Mouse (Mus musculus) liver, embryonic 12.5 days (tissue): ENCODE measurements around the gene Gm49387. TPM values are rescaled to one million over a fixed set of nuclear protein-coding genes. Genes with fewer than 3 reads are reported as not detected.

Source experiments
- ATAC-seq: fragments of 200-750 bp; cut with Nextera tagmentation; 2 replicates; pipeline ENCODE4 v1.8.0; 2017; ENCODE audit warnings: moderate number of reproducible peaks, mild to moderate bottlenecking, moderate library complexity
- H3K27ac ChIP-seq: fragments of 300-500 bp; sonication (generic); 2 replicates; pipeline ENCODE4 v1.5.1; 2016; ENCODE audit warnings: mild to moderate bottlenecking
- H3K27me3 ChIP-seq: fragments of 300-500 bp; sonication (generic); replicated peaks from 2 replicates; pipeline ENCODE4 v1.6.1; 2016; ENCODE audit warnings: mild to moderate bottlenecking, moderate library complexity
- H3K36me3 ChIP-seq: fragments of 300-500 bp; sonication (generic); 2 replicates; pipeline ENCODE4 v1.6.1; 2016; ENCODE audit warnings: mild to moderate bottlenecking, moderate library complexity
- H3K4me1 ChIP-seq: fragments of 300-500 bp; sonication (generic); 2 replicates; pipeline ENCODE4 v1.6.1; 2016
- H3K4me2 ChIP-seq: fragments of 300-500 bp; sonication (generic); 2 replicates; pipeline ENCODE4 v1.6.1; 2016; ENCODE audit warnings: mild to moderate bottlenecking, moderate library complexity
- H3K4me3 ChIP-seq: fragments of 300-500 bp; sonication (generic); 2 replicates; pipeline ENCODE4 v1.5.1; 2016; ENCODE audit warnings: mild to moderate bottlenecking, moderate library complexity
- H3K9ac ChIP-seq: fragments of 300-500 bp; sonication (generic); 2 replicates; pipeline ENCODE4 v1.6.1; 2016; ENCODE audit warnings: mild to moderate bottlenecking, moderate library complexity
- H3K9me3 ChIP-seq: fragments of 300-500 bp; sonication (generic); replicated peaks from 2 replicates; pipeline ENCODE4 v1.6.1; 2016; ENCODE audit warnings: mild to moderate bottlenecking, moderate library complexity
- WGBS: fragments of 180-500 bp; shearing (Covaris S2); methylation state at CpG from one replicate; pipeline ENCODE4 v1.1.7; 2016; ENCODE audit not compliant: insufficient replicate concordance; 5-methylcytosine and 5-hydroxymethylcytosine counted together
- polyA plus RNA-seq: library from polyadenylated mRNA; unstranded; fragments of >200 nt; fragmentation: Nextera tagmentation; extraction: Ambion mirVana; gene quantifications from 2 replicates; pipeline ENCODE4 v1.2.1, GENCODE M21; 2016

Gm49387 gene
- polyA plus RNA-seq, 1 experiment from 2014 or later = 0.37 TPM

GRCm38 (mm10) chr14:31668326-31668725, 27.6 kb upstream of the Gm49387 start:
- ATAC-seq = no peak
- Histone ChIP-seq H3K27ac (no peak overlapping the region), H3K4me1 (peaks cover 36% of the 10 kb centered on the region), H3K9me3 (no peaks in the 10 kb centered on the region), H3K9ac (no peak overlapping the region), H3K4me3 (no peak overlapping the region), H3K36me3 (peaks cover 13% of the 10 kb centered on the region), H3K27me3 (no peaks in the 10 kb centered on the region), H3K4me2 (no peak overlapping the region)
- 69% methylated on average over 13 of the region's 13 CpGs for WGBS

- H3K27ac ChIP-seq = no peak overlapping the region
- no peak overlapping the region for H3K4me2 ChIP-seq
- H3K9ac ChIP-seq = no peak overlapping the region
- 55% methylated on average over 6 of the region's 6 CpGs for WGBS
- peaks cover 41% of the 10 kb centered on the region for H3K4me1 ChIP-seq
- peaks cover 13% of the 10 kb centered on the region for H3K36me3 ChIP-seq
- no peak overlapping the region for H3K4me3 ChIP-seq
- no peak for ATAC-seq
- H3K27me3 ChIP-seq = no peaks in the 10 kb centered on the region
- H3K9me3 ChIP-seq = no peaks in the 10 kb centered on the region
Observed at GRCm38 (mm10) chr14:31667741-31668140, 27.1 kb upstream of the Gm49387 start.

GRCm38 (mm10) chr14:31666931-31667705, 26.4 kb upstream of the Gm49387 start:
- WGBS = 91% methylated on average over 28 of the region's 28 CpGs
- H3K36me3 ChIP-seq = peaks cover 13% of the 10 kb centered on the region
- H3K4me2 ChIP-seq = no peak overlapping the region
- H3K27me3 ChIP-seq = 0 out of 2 replicates have a peak, but pooled peaks cover under 1% of the 10 kb centered on the region
- no peak for ATAC-seq
- H3K9ac ChIP-seq = no peak overlapping the region
- no peak overlapping the region for H3K27ac ChIP-seq
- peaks cover 47% of the 10 kb centered on the region for H3K4me1 ChIP-seq
- no peak overlapping the region for H3K4me3 ChIP-seq
- no peaks in the 10 kb centered on the region for H3K9me3 ChIP-seq

GRCm38 (mm10) chr14:31665566-31665940, 24.9 kb upstream of the Gm49387 start:
- ATAC-seq = no peak
- WGBS = 66% methylated on average over 4 of the region's 4 CpGs
- H3K4me3 ChIP-seq = no peak overlapping the region
- H3K9me3 ChIP-seq = no peaks in the 10 kb centered on the region
- H3K4me2 ChIP-seq = no peak overlapping the region
- peaks cover 57% of the 10 kb centered on the region for H3K4me1 ChIP-seq
- no peak overlapping the region for H3K9ac ChIP-seq
- H3K27ac ChIP-seq = no peak overlapping the region
- H3K36me3 ChIP-seq = peaks cover 13% of the 10 kb centered on the region
- 0 out of 2 replicates have a peak, but pooled peaks cover 5% of the 10 kb centered on the region for H3K27me3 ChIP-seq

- Histone ChIP-seq H3K9ac (no peak overlapping the region), H3K4me3 (no peak overlapping the region), H3K27me3 (0 out of 2 replicates have a peak, but pooled peaks cover 5% of the 10 kb centered on the region), H3K4me1 (peaks cover 58% of the 10 kb centered on the region), H3K36me3 (peaks cover 13% of the 10 kb centered on the region), H3K9me3 (no peaks in the 10 kb centered on the region), H3K4me2 (no peak overlapping the region), H3K27ac (no peak overlapping the region)
- no peak for ATAC-seq
- 49% methylated on average over 12 of the region's 12 CpGs for WGBS
Observed at GRCm38 (mm10) chr14:31664903-31665565, 24.4 kb upstream of the Gm49387 start.

GRCm38 (mm10) chr14:31664100-31664902, 23.6 kb upstream of the Gm49387 start:
- ATAC-seq = no peak; the same call in 1 of the 2 replicates
- WGBS = 55% methylated on average over 18 of the region's 18 CpGs
- Histone ChIP-seq H3K36me3 (peaks cover 13% of the 10 kb centered on the region), H3K9me3 (no peaks in the 10 kb centered on the region), H3K9ac (no peak overlapping the region), H3K27ac (no peak overlapping the region), H3K4me1 (peaks cover 65% of the 10 kb centered on the region), H3K27me3 (0 out of 2 replicates have a peak, but pooled peaks cover 5% of the 10 kb centered on the region), H3K4me3 (no peak overlapping the region), H3K4me2 (no peak overlapping the region)

GRCm38 (mm10) chr14:31663376-31664099, 22.9 kb upstream of the Gm49387 start:
- no peak overlapping the region for H3K9ac ChIP-seq
- no peak overlapping the region for H3K4me2 ChIP-seq
- H3K27ac ChIP-seq = no peak overlapping the region
- H3K9me3 ChIP-seq = no peaks in the 10 kb centered on the region
- ATAC-seq = no peak
- 75% methylated on average over 13 of the region's 13 CpGs for WGBS
- H3K4me3 ChIP-seq = no peak overlapping the region
- peaks cover 13% of the 10 kb centered on the region for H3K36me3 ChIP-seq
- peaks cover 60% of the 10 kb centered on the region for H3K4me1 ChIP-seq
- 0 out of 2 replicates have a peak, but pooled peaks cover 5% of the 10 kb centered on the region for H3K27me3 ChIP-seq

GRCm38 (mm10) chr14:31662555-31663211, 22.0 kb upstream of the Gm49387 start:
- peaks cover 55% of the 10 kb centered on the region for H3K4me1 ChIP-seq
- H3K36me3 ChIP-seq = peaks cover 13% of the 10 kb centered on the region
- H3K9me3 ChIP-seq = no peaks in the 10 kb centered on the region
- 0 out of 2 replicates have a peak overlapping the region, but pooled peaks have one; percentile 47 for H3K9ac ChIP-seq
- no peak for ATAC-seq
- 0 out of 2 replicates have a peak, but pooled peaks cover 5% of the 10 kb centered on the region for H3K27me3 ChIP-seq
- peak overlapping the region; percentile 71 for H3K4me2 ChIP-seq
- peak overlapping the region; percentile 51; the same call in 1 of the 2 replicates for H3K4me3 ChIP-seq
- 39% methylated on average over 9 of the region's 9 CpGs for WGBS
- peak overlapping the region; percentile 67 for H3K27ac ChIP-seq

- no peaks in the 10 kb centered on the region for H3K9me3 ChIP-seq
- H3K27me3 ChIP-seq = 0 out of 2 replicates have a peak, but pooled peaks cover 5% of the 10 kb centered on the region
- H3K4me2 ChIP-seq = peak overlapping the region; percentile 71
- H3K4me1 ChIP-seq = peaks cover 55% of the 10 kb centered on the region
- peaks cover 5% of the 10 kb centered on the region for H3K36me3 ChIP-seq
- 13% methylated on average over 44 of the region's 44 CpGs for WGBS
- peak overlapping the region; percentile 67 for H3K27ac ChIP-seq
- H3K9ac ChIP-seq = peak overlapping the region; percentile 47
- ATAC-seq = peak; percentile 69
- H3K4me3 ChIP-seq = peak overlapping the region; percentile 51
Observed at GRCm38 (mm10) chr14:31661671-31662554, 21.2 kb upstream of the Gm49387 start.
